Mouse (Mus musculus) cerebellum, adult 11 months (tissue): ENCODE results near the gene Zfp846.
"Not testable (repeated sequence)": the region's sequence is repeated elsewhere in the genome, so short reads cannot be mapped to it uniquely, and the experiment has no call there.

Experiments used
- DNase-seq: peaks from one replicate; pipeline ENCODE4 v3.0.0; 2022

The Zfp846 gene

GRCm38 (mm10) chr9:20581175-20581634 lies at the start of gene Zfp846:
TSS of gene Zfp846 (plus strand) at chr9:20581291.
- peak; percentile 99 for DNase-seq

- DNase-seq = no peak
Observed at GRCm38 (mm10) chr9:20534326-20534926, 46.7 kb upstream of the Zfp846 start.

DNA sequence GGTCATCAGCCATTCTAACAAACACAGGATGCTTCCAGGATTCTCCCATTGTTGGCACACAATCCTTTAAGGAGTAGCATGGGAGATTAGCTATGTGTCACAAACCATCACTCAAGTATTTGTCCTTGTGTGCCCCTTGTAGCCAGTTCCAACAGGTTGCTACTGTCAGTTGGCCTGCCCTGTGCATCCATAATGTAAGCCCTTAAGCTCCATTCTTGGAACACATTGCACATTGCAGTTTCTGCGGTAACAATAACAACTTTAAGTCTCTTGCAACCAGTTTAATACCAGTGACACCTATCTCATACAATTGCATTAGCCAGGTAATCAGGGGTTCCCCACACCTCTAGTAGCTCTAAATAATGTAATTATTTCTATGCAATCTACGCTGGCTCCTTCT lies 44.5 kb upstream of the Zfp846 start:
- no peak for DNase-seq

GRCm38 (mm10) chr9:20543496-20543895 lies 37.6 kb upstream of the Zfp846 start:
- no peak for DNase-seq

GRCm38 (mm10) chr9:20544070-20544821 lies 36.8 kb upstream of the Zfp846 start:
- peak; percentile 78 for DNase-seq

GRCm38 (mm10) chr9:20545151-20545550 lies 35.9 kb upstream of the Zfp846 start:
- DNase-seq = peak; percentile 24

GRCm38 (mm10) chr9:20551781-20552275 lies 29.3 kb upstream of the Zfp846 start:
- no peak for DNase-seq

- DNase-seq = no peak
Observed at GRCm38 (mm10) chr9:20552698-20553097, 28.4 kb upstream of the Zfp846 start.

DNA sequence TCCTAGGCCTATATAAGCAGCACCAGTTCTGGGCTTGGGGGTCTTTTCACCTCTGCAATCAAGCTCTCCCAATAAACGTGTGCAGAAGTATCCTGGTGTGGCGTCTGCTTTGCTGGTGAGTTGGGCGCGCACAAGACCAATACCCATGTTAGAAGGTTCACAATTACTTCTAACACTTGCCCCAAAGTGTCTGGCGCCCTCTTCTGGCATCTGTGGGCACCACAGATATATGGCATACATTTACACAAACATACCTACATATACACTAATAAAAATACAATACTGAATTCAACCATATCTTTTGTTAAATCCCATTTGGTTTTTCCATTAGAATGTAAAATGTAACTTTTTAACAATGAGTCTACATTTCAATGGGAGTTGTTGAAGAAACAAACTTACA lies 18.9 kb upstream of the Zfp846 start:
- no peak for DNase-seq

- DNase-seq = not testable (repeated sequence)
Observed at GRCm38 (mm10) chr9:20565326-20566030, 15.6 kb upstream of the Zfp846 start.

DNA sequence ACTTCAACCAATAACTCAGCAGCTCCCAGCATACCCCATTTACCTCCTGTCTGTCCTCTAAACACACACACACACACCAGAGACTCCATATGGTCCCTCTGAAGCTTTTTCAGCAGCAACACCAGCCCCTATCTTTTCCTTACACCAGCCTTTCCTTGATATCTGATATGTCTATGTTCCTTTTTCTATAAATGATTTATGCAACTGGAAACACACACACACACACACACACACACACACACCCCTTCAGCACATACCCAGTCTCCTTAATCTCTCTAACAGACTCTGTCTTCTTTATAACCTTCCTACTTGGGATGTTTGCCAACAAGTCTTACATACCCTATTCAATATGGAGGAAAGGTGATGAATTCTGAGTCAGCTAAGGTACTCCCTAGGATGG lies 10.0 kb upstream of the Zfp846 start:
- DNase-seq = no peak

DNA sequence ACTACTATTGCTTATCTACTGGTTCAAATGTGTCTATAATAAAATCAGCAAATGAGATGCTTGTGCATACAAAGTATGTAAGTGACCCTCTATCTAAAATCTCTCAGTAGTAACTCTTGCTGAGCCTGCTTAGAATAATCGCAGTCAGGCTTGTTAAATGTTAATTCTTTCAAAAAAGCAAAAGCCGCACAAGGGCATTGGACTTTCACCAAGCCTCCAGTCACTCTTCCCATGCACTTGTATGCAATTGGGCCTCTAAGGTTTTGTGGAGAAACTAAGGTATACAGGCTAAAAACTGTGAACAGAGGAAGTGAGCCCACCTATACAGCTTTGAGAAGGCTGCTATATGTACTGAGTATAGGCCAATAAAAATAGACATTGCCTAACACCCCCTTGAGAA lies 4.5 kb upstream of the Zfp846 start:
- no peak for DNase-seq

GRCm38 (mm10) chr9:20601270-20601669 lies 20.2 kb downstream of the Zfp846 start:
- no peak for DNase-seq

DNA sequence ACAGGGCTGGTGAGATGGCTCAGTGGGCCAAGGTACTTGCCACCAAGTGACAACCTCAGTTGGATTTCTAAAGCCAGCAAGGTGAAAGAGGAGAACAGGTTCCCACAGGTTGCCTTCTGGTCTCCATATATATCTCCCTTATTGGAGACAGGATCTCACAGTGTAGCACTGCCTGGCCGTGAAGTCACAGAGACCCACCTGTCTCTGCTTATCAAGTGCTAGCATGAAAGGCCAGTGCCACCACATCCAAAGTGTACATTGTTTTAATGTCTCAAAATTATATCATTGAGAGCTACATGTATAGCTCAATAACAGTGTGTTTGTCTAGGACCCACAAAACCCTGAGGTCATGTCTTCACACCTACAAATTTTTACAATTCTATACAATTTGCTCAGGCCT lies 25.2 kb downstream of the Zfp846 start:
- no peak for DNase-seq

- peak; percentile 82 for DNase-seq
Observed at GRCm38 (mm10) chr9:20607100-20607974, 26.2 kb downstream of the Zfp846 start.

- no peak for DNase-seq
Observed at GRCm38 (mm10) chr9:20609831-20610464, 28.9 kb downstream of the Zfp846 start.

GRCm38 (mm10) chr9:20611976-20612375 lies 30.9 kb downstream of the Zfp846 start:
- DNase-seq = no peak

DNA sequence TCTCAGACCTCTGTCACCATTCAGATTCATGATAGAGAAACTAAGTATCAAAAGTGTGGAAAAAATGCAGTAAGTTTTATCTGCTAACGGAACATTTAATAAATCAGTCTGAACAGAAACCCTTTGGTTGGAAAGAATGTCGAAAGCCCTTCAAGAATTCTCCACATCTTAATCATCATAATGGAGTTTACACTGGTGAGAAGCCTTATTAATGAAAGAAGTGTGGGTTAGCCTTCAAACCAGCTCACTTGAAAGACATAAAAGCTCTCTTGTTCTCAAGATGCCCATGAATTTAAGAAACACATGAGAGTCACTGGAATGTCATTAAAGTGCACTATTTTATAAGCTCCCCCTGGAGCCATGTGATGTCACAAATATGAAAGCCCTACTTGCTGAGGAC lies 35.6 kb downstream of the Zfp846 start:
- no peak for DNase-seq

DNA sequence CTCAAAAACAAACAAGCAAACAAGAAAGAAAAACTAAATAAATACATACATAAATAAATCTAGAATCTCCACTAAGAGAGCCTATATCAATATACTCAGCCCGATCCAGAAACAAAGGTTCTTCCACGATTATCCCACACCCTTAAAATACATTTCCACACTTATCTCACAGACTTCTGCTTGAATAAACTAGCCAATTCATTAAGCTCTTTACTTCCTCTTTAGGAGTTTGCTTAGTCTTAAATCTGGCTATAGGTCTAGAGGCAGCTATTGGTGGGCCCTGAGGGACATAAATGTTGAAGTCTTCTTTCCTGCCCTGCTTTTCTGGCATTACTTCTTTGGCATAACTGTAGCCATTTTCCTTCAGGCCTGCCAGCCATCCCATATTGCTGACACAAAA lies 50.2 kb downstream of the Zfp846 start:
- no peak for DNase-seq

GRCm38 (mm10) chr9:20635676-20636075 lies 54.6 kb downstream of the Zfp846 start:
- not testable (repeated sequence) for DNase-seq

GRCm38 (mm10) chr9:20636256-20636655 lies 55.2 kb downstream of the Zfp846 start:
- DNase-seq = no peak

DNA sequence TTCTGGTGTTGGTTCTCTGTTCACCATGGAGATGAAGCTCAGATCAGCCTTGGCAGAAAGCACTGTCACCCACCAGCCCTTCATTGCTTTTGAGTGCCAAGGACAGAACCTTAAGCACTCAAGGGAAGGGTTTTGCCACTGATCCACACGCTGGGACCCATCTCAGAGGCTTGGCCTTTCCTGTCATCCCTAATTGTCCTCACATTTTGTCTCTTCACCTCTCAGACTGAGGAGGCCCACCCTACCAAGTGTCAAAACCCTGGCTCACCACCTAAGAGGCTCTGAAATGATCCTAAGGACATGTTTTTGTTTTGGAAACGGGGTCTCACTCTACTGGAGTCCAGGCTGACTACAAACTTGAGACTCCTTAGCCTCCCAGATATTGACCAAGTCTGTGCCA lies 55.7 kb downstream of the Zfp846 start:
- DNase-seq = no peak
